Mouse (Mus musculus): ENCODE results near the gene Cenpu. TPM values are rescaled to one million over a fixed set of nuclear protein-coding genes. Genes with fewer than 3 reads are reported as not detected.

The Cenpu gene
- polyA plus RNA-seq, 1 experiment: 2.3 TPM

DNA sequence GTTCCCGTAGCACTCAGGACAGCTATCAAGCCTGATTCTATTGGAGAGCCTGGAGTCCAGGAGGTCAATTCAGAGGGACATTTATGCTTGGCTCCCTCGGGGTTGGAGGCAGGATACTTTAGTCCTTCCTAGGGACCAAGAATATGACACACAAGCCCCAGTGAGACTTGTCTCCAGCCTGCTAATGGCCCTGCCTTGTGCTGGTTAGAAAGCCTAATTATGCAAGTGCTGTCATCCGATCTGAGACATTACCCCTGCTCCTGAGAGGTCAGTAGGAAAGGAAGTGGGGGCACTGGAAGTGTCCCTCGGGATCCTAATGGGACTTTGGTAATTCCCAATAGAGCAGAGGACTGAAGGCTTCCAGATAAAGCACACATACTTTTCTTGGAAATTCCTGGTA is 21.3 kb upstream of the Cenpu start:
- no peaks in the 10 kb centered on the region for H3K4me1 ChIP-seq (ENCODE audit: control insufficient read depth, insufficient read depth, insufficient read length)
- no peak for TF ChIP-seq POLR2A (IDR thresholded peaks at IDR 0.05; ENCODE audit: low read depth, low read length)
- H3K27ac ChIP-seq (ENCODE audit: insufficient read depth, low read length): no peak overlapping the region
- no peak overlapping the region for H3K4me3 ChIP-seq (ENCODE audit: extremely low read depth, insufficient read depth, insufficient read length)
- H3K36me3 ChIP-seq (ENCODE audit: control insufficient read depth, insufficient read depth, low read length): peaks cover 16% of the 10 kb centered on the region
- WGBS: 81% methylated on average over 4 of the region's 4 CpGs
- DNase-seq (ENCODE audit: low read depth in 1 of 2, low spot score in 2 of 2): no peak
- H3K27me3 ChIP-seq (ENCODE audit: control insufficient read depth, insufficient read depth, low read length): no peaks in the 10 kb centered on the region

DNA sequence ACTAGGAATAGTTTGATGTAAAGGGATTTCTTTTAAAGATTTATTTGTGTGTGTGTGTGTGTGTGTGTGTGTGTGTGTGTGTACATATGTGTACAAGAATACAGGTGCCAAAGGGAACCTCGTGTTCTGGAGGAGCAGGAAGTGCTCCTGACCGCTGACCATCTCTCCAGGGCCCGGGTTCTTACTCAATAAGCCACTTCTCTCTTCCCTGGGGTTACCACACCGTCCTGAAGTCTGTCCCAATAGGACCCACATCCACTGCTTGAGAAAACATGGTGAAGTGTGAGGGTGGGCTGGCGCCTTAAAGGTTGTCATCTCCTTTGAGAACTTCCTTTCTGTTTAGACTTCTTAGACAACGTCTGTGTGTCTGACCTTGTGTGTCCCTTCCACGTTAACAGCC is 17.9 kb upstream of the Cenpu start:
- no peak for DNase-seq (ENCODE audit: low read depth in 1 of 2, low spot score in 2 of 2)
- Histone ChIP-seq H3K27me3 (ENCODE audit: control insufficient read depth, insufficient read depth, low read length) (no peaks in the 10 kb centered on the region), H3K4me1 (ENCODE audit: control insufficient read depth, insufficient read depth, insufficient read length) (no peaks in the 10 kb centered on the region), H3K36me3 (ENCODE audit: control insufficient read depth, insufficient read depth, low read length) (peaks cover 11% of the 10 kb centered on the region), H3K4me3 (ENCODE audit: extremely low read depth, insufficient read depth, insufficient read length) (no peak overlapping the region), H3K27ac (ENCODE audit: insufficient read depth, low read length) (no peak overlapping the region)
- no peak for TF ChIP-seq POLR2A (IDR thresholded peaks at IDR 0.05; ENCODE audit: low read depth, low read length)
- 82% methylated on average over 7 of the region's 7 CpGs for WGBS

GRCm38 (mm10) chr8:46539701-46540100 is 12.1 kb upstream of the Cenpu start:
- TF ChIP-seq CTCF (IDR thresholded peaks at IDR 0.05; ENCODE audit: extremely low read depth, insufficient read depth, insufficient read length, insufficient replicate concordance) (no peak), POLR2A (IDR thresholded peaks at IDR 0.05; ENCODE audit: low read depth, low read length) (no peak)

GRCm38 (mm10) chr8:46543191-46543590 is 8.6 kb upstream of the Cenpu start:
- TF ChIP-seq CTCF (IDR thresholded peaks at IDR 0.05; ENCODE audit: extremely low read depth, insufficient read depth, insufficient read length, insufficient replicate concordance): no peak
- TF ChIP-seq POLR2A (IDR thresholded peaks at IDR 0.05; ENCODE audit: low read depth, low read length): no peak
- no peaks in the 10 kb centered on the region for H3K36me3 ChIP-seq (ENCODE audit: control insufficient read depth, insufficient read depth, low read length)
- no peaks in the 10 kb centered on the region for H3K27me3 ChIP-seq (ENCODE audit: control insufficient read depth, insufficient read depth, low read length)
- no peak overlapping the region for H3K4me3 ChIP-seq (ENCODE audit: extremely low read depth, insufficient read depth, insufficient read length)
- no peak overlapping the region for H3K27ac ChIP-seq (ENCODE audit: insufficient read depth, low read length)
- no peaks in the 10 kb centered on the region for H3K4me1 ChIP-seq (ENCODE audit: control insufficient read depth, insufficient read depth, insufficient read length)
- no peak for DNase-seq (ENCODE audit: low read depth in 1 of 2, low spot score in 2 of 2)
- 50% methylated on average over 7 of the region's 7 CpGs for WGBS

More at GRCm38 (mm10) chr8:46539701-46540100, 12.1 kb upstream of the Cenpu start:
- WGBS: 79% methylated on average over 5 of the region's 5 CpGs
- Histone ChIP-seq H3K27ac (ENCODE audit: insufficient read depth, low read length) (0 out of 2 replicates have a peak overlapping the region, but pooled peaks have one; percentile 44), H3K27me3 (ENCODE audit: control insufficient read depth, insufficient read depth, low read length) (no peaks in the 10 kb centered on the region), H3K4me3 (ENCODE audit: extremely low read depth, insufficient read depth, insufficient read length) (no peak overlapping the region), H3K4me1 (ENCODE audit: control insufficient read depth, insufficient read depth, insufficient read length) (no peaks in the 10 kb centered on the region), H3K36me3 (ENCODE audit: control insufficient read depth, insufficient read depth, low read length) (peaks cover 4% of the 10 kb centered on the region; the same call in 1 of the 2 replicates)
- no peak for DNase-seq (ENCODE audit: low read depth in 1 of 2, low spot score in 2 of 2)

GRCm38 (mm10) chr8:46543662-46544061 is 8.2 kb upstream of the Cenpu start:
- 73% methylated on average over 6 of the region's 6 CpGs for WGBS
- no peak for DNase-seq (ENCODE audit: low read depth in 1 of 2, low spot score in 2 of 2)
- Histone ChIP-seq H3K27ac (ENCODE audit: insufficient read depth, low read length) (no peak overlapping the region), H3K4me3 (ENCODE audit: extremely low read depth, insufficient read depth, insufficient read length) (no peak overlapping the region), H3K36me3 (ENCODE audit: control insufficient read depth, insufficient read depth, low read length) (no peaks in the 10 kb centered on the region), H3K4me1 (ENCODE audit: control insufficient read depth, insufficient read depth, insufficient read length) (no peaks in the 10 kb centered on the region), H3K27me3 (ENCODE audit: control insufficient read depth, insufficient read depth, low read length) (no peaks in the 10 kb centered on the region)
- TF ChIP-seq CTCF (IDR thresholded peaks at IDR 0.05; ENCODE audit: extremely low read depth, insufficient read depth, insufficient read length, insufficient replicate concordance): no peak
- TF ChIP-seq POLR2A (IDR thresholded peaks at IDR 0.05; ENCODE audit: low read depth, low read length): no peak

DNA sequence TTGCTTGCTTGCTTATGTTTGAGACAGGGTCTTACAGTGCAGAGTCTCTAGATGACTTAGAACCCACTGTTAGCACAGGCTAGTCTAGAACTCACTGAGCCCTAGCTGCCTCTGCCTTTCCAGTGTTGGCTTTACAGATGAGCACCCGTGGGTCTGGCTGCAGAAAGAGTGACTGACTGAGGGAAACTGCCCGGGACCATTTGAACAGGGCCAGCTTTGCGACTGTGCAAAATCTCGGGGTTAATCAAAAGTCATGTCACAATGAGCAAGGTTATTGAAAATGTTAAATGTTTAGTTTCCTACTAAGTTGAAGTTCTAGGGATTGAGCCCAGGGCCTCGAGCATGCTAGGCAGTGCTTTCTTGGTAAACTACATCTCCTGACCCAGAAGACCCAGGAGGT is 6.0 kb upstream of the Cenpu start:
- Histone ChIP-seq H3K4me1 (ENCODE audit: control insufficient read depth, insufficient read depth, insufficient read length) (no peaks in the 10 kb centered on the region), H3K27me3 (ENCODE audit: control insufficient read depth, insufficient read depth, low read length) (no peaks in the 10 kb centered on the region), H3K4me3 (ENCODE audit: extremely low read depth, insufficient read depth, insufficient read length) (no peak overlapping the region), H3K36me3 (ENCODE audit: control insufficient read depth, insufficient read depth, low read length) (no peaks in the 10 kb centered on the region), H3K27ac (ENCODE audit: insufficient read depth, low read length) (no peak overlapping the region)
- TF ChIP-seq CTCF (IDR thresholded peaks at IDR 0.05; ENCODE audit: extremely low read depth, insufficient read depth, insufficient read length, insufficient replicate concordance): no peak
- TF ChIP-seq POLR2A (IDR thresholded peaks at IDR 0.05; ENCODE audit: low read depth, low read length): no peak
- DNase-seq (ENCODE audit: low read depth in 1 of 2, low spot score in 2 of 2): no peak
- 82% methylated on average over 5 of the region's 5 CpGs for WGBS

GRCm38 (mm10) chr8:46546431-46547176 is 5.2 kb upstream of the Cenpu start:
- no peaks in the 10 kb centered on the region for H3K27me3 ChIP-seq (ENCODE audit: control insufficient read depth, insufficient read depth, low read length)
- no peaks in the 10 kb centered on the region for H3K36me3 ChIP-seq (ENCODE audit: control insufficient read depth, insufficient read depth, low read length)
- 54% methylated on average over 11 of the region's 11 CpGs for WGBS
- no peak for TF ChIP-seq CTCF (IDR thresholded peaks at IDR 0.05; ENCODE audit: extremely low read depth, insufficient read depth, insufficient read length, insufficient replicate concordance)
- no peak for TF ChIP-seq POLR2A (IDR thresholded peaks at IDR 0.05; ENCODE audit: low read depth, low read length)
- no peak overlapping the region for H3K4me3 ChIP-seq (ENCODE audit: extremely low read depth, insufficient read depth, insufficient read length)
- no peak for DNase-seq (ENCODE audit: low read depth in 1 of 2, low spot score in 2 of 2)
- no peaks in the 10 kb centered on the region for H3K4me1 ChIP-seq (ENCODE audit: control insufficient read depth, insufficient read depth, insufficient read length)
- peak overlapping the region; percentile 19; the same call in 1 of the 2 replicates for H3K27ac ChIP-seq (ENCODE audit: insufficient read depth, low read length)

Data from spleen, adult 2 months (tissue).